18 mouse cellular contexts compared by ENCODE assay signal in the genomic region with DNA sequence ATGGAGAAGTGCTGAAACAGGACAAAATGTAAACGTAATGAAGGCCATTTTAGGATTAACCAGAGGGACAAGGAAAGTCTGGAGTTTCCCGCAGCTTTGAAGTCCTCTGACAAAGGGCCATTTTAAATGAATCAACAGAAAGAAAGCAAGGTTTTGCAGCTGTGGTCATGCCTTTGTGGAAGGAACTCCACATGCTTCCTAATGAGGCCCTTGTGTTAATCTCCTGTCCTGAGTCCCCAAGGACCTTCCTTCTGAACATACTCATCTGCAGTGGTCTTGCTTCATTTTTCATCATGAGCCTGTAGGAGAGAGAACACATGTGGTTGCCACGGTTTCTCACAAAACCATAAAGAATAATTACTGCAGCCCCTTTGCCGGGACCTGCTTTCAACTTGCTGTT.
A peak's percentile ranks its signal among the peaks of the same experiment; 100 is the strongest.
DNase-seq lines count a peak whose midpoint lies in the region; ATAC-seq lines count a peak whose summit lies in the region.
"Had no signal": no experiment of that assay in that cellular context is flagged by ENCODE, and none has a peak within 500 bp of the region (broad histone marks: within the 10 kb centered on the region; RNA-seq: fewer than 3 reads in every experiment).

No protein-coding gene starts in this region.

- no peak overlapping the region for H3K9ac ChIP-seq in midbrain, embryonic 12.5 days (replicated peaks)
- H3K9ac ChIP-seq: limb, embryonic 13.5 days; liver, embryonic 15.5 days; neural tube, embryonic 12.5 days had no signal

- no peaks in the 10 kb centered on the region for H3K27me3 ChIP-seq in midbrain, embryonic 12.5 days
- H3K27me3 ChIP-seq in midbrain, embryonic 10.5 days (ENCODE audit: low read depth, poor library complexity, severe bottlenecking), result no peaks in the 10 kb centered on the region
- H3K27me3 ChIP-seq: limb, embryonic 13.5 days; liver, embryonic 15.5 days; neural tube, embryonic 12.5 days had no signal

- H3K27ac ChIP-seq in midbrain, embryonic 12.5 days (replicated peaks), result no peak overlapping the region
- H3K27ac ChIP-seq in midbrain, embryonic 10.5 days (replicated peaks), result no peak overlapping the region; the same call in 1 of the 2 replicates
- H3K27ac ChIP-seq: heart, adult 2 months; limb, embryonic 13.5 days; liver, embryonic 15.5 days; macrophage; neural tube, embryonic 12.5 days had no signal

- H3K4me3 ChIP-seq in midbrain, embryonic 12.5 days, result no peak overlapping the region
- no peak overlapping the region for H3K4me3 ChIP-seq in midbrain, embryonic 10.5 days
- H3K4me3 ChIP-seq: heart, adult 2 months; limb, embryonic 13.5 days; liver, embryonic 15.5 days; neural tube, embryonic 12.5 days had no signal

- peak; percentile 58 for DNase-seq in heart, adult 11 months
- DNase-seq in heart, postnatal 36 days, result no peak
- DNase-seq in midbrain, embryonic 10.5 days (ENCODE audit: low spot score), result no peak
- peak; percentile 16 for DNase-seq in embryo, embryonic 11.5 days (ENCODE audit: low read depth, low spot score)
- peak; percentile 16 for DNase-seq in forelimb bud, embryonic 11.5 days (ENCODE audit: low read depth, low spot score)
- no peak for DNase-seq in cerebellum, postnatal 14 days
- DNase-seq: cerebellum, adult 2 months; gastrocnemius, postnatal 14 days; heart, adult 2 months; kidney, adult 2 months; kidney, postnatal 4 days; thymus, postnatal 36 days had no signal

- intact Hi-C loops in heart, postnatal 36 days (cut with DNase I), result no loop called here

- peak; percentile 76 for ATAC-seq in midbrain, embryonic 12.5 days (ENCODE audit: low FRiP score, low read depth)
- ATAC-seq: inflammation-experienced regulatory T-cells, adult 6 months had no signal

- WGBS in midbrain, embryonic 12.5 days, result 18% methylated on average over 4 of the region's 4 CpGs
- WGBS in midbrain, embryonic 10.5 days, result 44% methylated on average over 4 of the region's 4 CpGs

- H3K4me1 ChIP-seq in midbrain, embryonic 12.5 days, result 0 out of 2 replicates have a peak, but pooled peaks cover 7% of the 10 kb centered on the region
- peaks cover 12% of the 10 kb centered on the region for H3K4me1 ChIP-seq in midbrain, embryonic 10.5 days
- H3K4me1 ChIP-seq: limb, embryonic 13.5 days; liver, embryonic 15.5 days; neural tube, embryonic 12.5 days had no signal

- no peaks in the 10 kb centered on the region for H3K36me3 ChIP-seq in midbrain, embryonic 12.5 days
- H3K36me3 ChIP-seq in midbrain, embryonic 10.5 days, result no peaks in the 10 kb centered on the region
- H3K36me3 ChIP-seq: limb, embryonic 13.5 days; liver, embryonic 15.5 days; neural tube, embryonic 12.5 days had no signal

- no peaks in the 10 kb centered on the region for H3K9me3 ChIP-seq in midbrain, embryonic 12.5 days
- no peaks in the 10 kb centered on the region for H3K9me3 ChIP-seq in midbrain, embryonic 10.5 days (replicated peaks)
- H3K9me3 ChIP-seq: limb, embryonic 13.5 days; liver, embryonic 15.5 days; neural tube, embryonic 12.5 days had no signal

- no peak overlapping the region for H3K4me2 ChIP-seq in midbrain, embryonic 12.5 days (replicated peaks)
- H3K4me2 ChIP-seq: limb, embryonic 13.5 days; liver, embryonic 15.5 days; neural tube, embryonic 12.5 days had no signal

Comparison
In these comparisons a context has a peak if more than half of its experiments do, and no peak if none do; other contexts are left out.
1. DNase-seq: peak in heart, adult 11 months (single experiment), embryo, embryonic 11.5 days (single experiment) and forelimb bud, embryonic 11.5 days (single experiment); none in heart, postnatal 36 days (0 of 2), midbrain, embryonic 10.5 days (single experiment) and cerebellum, postnatal 14 days (0 of 2).